Mouse (Mus musculus): Measurements from ENCODE around the gene Tor1a. TPM values are rescaled to one million over a fixed set of nuclear protein-coding genes. Genes with fewer than 3 reads are reported as not detected.
"Not testable (repeated sequence)": the region's sequence is repeated elsewhere in the genome, so short reads cannot be mapped to it uniquely, and the experiment has no call there.

Gene Tor1a
- polyA plus RNA-seq, 1 experiment from 2014 or later = 85.4 TPM

DNA sequence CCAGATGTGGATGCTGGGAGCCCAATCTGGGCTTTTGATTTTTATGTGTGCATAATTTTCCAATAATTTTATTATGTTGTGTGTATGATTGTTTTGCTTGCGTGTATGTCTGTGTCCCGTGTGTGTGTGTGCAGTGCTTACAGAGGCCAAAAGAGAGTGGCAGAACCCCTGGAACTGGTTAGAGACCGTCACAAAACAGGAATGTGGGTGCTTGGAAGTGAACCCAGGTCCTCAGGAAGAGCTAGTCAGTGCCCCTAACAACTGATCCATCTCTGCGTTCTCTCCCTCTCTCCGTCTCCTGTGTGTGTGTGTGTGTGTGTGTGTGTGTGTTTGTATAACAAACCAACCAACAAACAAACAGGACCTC lies 15.3 kb downstream of the Tor1a start:
- WGBS = 35% methylated on average over 5 of the region's 5 CpGs
- H3K4me2 ChIP-seq = peak overlapping the region; percentile 90
- H3K4me3 ChIP-seq (replicated peaks) = peak overlapping the region; percentile 93
- H3K36me3 ChIP-seq (replicated peaks) = peaks cover 30% of the 10 kb centered on the region
- H3K9me3 ChIP-seq = no peaks in the 10 kb centered on the region
- H3K27ac ChIP-seq = peak overlapping the region; percentile 91
- ATAC-seq (ENCODE audit: low FRiP score) = no peak; the same call in 1 of the 2 replicates
- H3K27me3 ChIP-seq = no peaks in the 10 kb centered on the region; the same call in none of the 2 replicates
- H3K9ac ChIP-seq = peak overlapping the region; percentile 22; the same call in 1 of the 2 replicates
- H3K4me1 ChIP-seq = peaks cover 29% of the 10 kb centered on the region

GRCm38 (mm10) chr2:30942603-30943011 lies 25.1 kb downstream of the Tor1a start:
- Histone ChIP-seq H3K27me3 (no peaks in the 10 kb centered on the region; the same call in 1 of the 2 replicates), H3K4me3 (replicated peaks) (peak overlapping the region; percentile 22; the same call in 1 of the 2 replicates), H3K4me1 (peaks cover 2% of the 10 kb centered on the region; the same call in 1 of the 2 replicates), H3K36me3 (replicated peaks) (no peaks in the 10 kb centered on the region), H3K4me2 (peak overlapping the region; percentile 42), H3K9ac (no peak overlapping the region), H3K9me3 (no peaks in the 10 kb centered on the region), H3K27ac (no peak overlapping the region)
- WGBS = 28% methylated on average over 16 of the region's 16 CpGs
- ATAC-seq (ENCODE audit: low FRiP score) = no peak

DNA sequence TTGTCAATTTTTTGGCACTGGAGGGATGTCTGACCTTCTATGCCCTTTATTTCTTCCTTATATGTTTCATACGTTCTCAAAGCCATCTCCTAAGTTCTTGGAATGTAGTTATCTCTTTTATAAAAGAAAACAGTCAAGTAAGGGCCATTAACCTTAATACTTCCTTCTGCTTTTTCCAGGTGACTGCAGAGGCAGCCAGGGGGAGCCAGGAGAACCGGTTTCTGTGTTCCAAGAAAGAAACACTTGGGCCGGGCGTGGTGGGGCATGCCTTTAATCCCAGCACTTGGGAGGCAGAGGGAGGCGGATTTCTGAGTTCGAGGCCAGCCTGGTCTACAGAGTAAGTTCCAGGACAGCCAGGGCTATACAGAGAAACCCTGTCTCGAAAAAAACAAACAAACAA lies 25.6 kb downstream of the Tor1a start:
- not testable (repeated sequence) for H3K27me3 ChIP-seq; H3K9me3 ChIP-seq; H3K36me3 ChIP-seq (replicated peaks); ATAC-seq (ENCODE audit: low FRiP score); H3K4me3 ChIP-seq (replicated peaks); H3K4me1 ChIP-seq; H3K9ac ChIP-seq; H3K4me2 ChIP-seq; H3K27ac ChIP-seq
- 39% methylated on average over 7 of the region's 7 CpGs for WGBS

- H3K4me1 ChIP-seq = peaks cover 2% of the 10 kb centered on the region; the same call in 1 of the 2 replicates
These were observed 26.1 kb downstream of the Tor1a start for GRCm38 (mm10) chr2:30941586-30941985.

DNA sequence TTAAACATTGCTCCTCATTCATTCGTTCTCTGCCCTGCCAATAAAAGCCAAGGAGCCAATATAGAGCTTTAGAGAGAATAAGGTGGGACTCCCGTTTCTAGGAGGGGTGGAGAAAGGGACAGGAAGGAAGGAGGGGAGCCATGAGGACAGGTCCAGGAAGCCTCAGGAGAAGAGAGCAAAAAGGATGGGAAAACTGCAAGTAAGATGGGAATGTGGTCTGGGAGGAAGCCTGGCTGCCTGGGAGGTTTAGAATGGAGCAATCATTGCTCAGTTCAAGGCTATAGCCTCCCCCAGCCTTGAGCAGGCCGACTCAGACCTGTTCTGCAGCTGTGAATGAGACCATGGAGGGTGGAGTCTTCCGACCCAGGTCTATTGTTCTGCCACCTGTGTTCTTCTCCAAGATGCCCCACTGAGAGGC lies 29.1 kb downstream of the Tor1a start:
- peaks cover 2% of the 10 kb centered on the region; the same call in 1 of the 2 replicates for H3K4me1 ChIP-seq
- WGBS = 59% methylated on average over 4 of the region's 4 CpGs
- no peak overlapping the region for H3K4me3 ChIP-seq (replicated peaks)

More at GRCm38 (mm10) chr2:30941586-30941985, 26.1 kb downstream of the Tor1a start:
- 84% methylated on average over 5 of the region's 5 CpGs for WGBS
- no peak overlapping the region for H3K4me3 ChIP-seq (replicated peaks)
- H3K4me2 ChIP-seq = no peak overlapping the region
- ATAC-seq (ENCODE audit: low FRiP score) = no peak
- no peaks in the 10 kb centered on the region for H3K9me3 ChIP-seq
- no peaks in the 10 kb centered on the region for H3K36me3 ChIP-seq (replicated peaks)
- H3K27ac ChIP-seq = no peak overlapping the region
- no peak overlapping the region for H3K9ac ChIP-seq
- H3K27me3 ChIP-seq = no peaks in the 10 kb centered on the region

DNA sequence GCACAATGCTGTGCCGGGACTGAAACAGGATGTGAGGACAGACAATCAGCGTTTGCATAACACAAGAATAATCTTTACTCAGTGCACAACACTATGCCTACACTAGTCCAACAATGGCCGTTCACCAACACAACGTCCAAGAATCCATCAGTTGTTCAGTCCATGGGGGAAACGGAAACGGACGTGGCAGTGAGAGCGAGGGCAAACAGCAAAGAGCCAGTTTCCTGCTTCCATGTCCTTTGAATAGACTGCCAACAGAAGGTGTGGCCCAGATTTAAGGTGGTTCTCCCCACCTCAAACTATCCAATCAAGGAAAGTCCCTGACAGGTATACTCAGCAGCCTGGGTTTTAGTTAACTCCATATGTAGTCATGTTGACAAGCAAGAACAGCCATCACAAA lies 30.0 kb downstream of the Tor1a start:
- ATAC-seq (ENCODE audit: low FRiP score) = no peak
- WGBS = 85% methylated on average over 8 of the region's 8 CpGs
- Histone ChIP-seq H3K9me3 (no peaks in the 10 kb centered on the region), H3K36me3 (replicated peaks) (no peaks in the 10 kb centered on the region), H3K4me2 (no peak overlapping the region), H3K4me1 (peaks cover 2% of the 10 kb centered on the region; the same call in 1 of the 2 replicates), H3K4me3 (replicated peaks) (no peak overlapping the region), H3K27ac (no peak overlapping the region), H3K27me3 (no peaks in the 10 kb centered on the region; the same call in 1 of the 2 replicates), H3K9ac (no peak overlapping the region)

More for the DNA sequence above, 29.1 kb downstream of the Tor1a start:
- H3K27ac ChIP-seq = no peak overlapping the region
- no peaks in the 10 kb centered on the region for H3K9me3 ChIP-seq
- ATAC-seq (ENCODE audit: low FRiP score) = no peak
- no peak overlapping the region for H3K4me2 ChIP-seq
- no peak overlapping the region for H3K9ac ChIP-seq
- H3K27me3 ChIP-seq = no peaks in the 10 kb centered on the region; the same call in 1 of the 2 replicates
- H3K36me3 ChIP-seq (replicated peaks) = no peaks in the 10 kb centered on the region

DNA sequence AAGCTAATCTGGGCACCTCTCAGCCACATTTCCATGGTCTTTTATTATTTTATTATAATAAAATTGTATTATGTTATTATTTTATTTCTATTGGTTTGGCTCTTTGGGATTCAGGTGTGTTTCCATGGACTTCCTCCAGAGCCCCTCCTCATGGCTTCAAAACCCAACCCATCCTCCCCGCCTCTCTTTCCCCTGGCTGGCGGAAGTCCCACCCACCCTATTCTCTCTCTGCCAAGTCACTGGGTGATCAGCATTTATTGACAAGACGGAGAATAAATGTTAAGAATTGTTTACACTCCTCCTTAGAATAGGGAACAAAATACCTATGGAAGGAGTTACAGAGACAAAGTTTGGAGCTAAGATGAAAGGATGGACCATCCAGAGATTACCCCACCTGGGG lies 30.9 kb downstream of the Tor1a start:
- no peaks in the 10 kb centered on the region for H3K36me3 ChIP-seq (replicated peaks)
- no peak overlapping the region for H3K4me3 ChIP-seq (replicated peaks)
- 83% methylated on average over 3 of the region's 3 CpGs for WGBS
- H3K27ac ChIP-seq = no peak overlapping the region
- no peaks in the 10 kb centered on the region for H3K4me1 ChIP-seq
- H3K9me3 ChIP-seq = no peaks in the 10 kb centered on the region
- H3K4me2 ChIP-seq = no peak overlapping the region
- no peaks in the 10 kb centered on the region; the same call in 1 of the 2 replicates for H3K27me3 ChIP-seq
- no peak overlapping the region for H3K9ac ChIP-seq
- no peak for ATAC-seq (ENCODE audit: low FRiP score)

- WGBS = 22% methylated on average over 7 of the region's 7 CpGs
- no peak for ATAC-seq (ENCODE audit: low FRiP score)
These were observed 33.7 kb downstream of the Tor1a start for GRCm38 (mm10) chr2:30933917-30934450.

DNA sequence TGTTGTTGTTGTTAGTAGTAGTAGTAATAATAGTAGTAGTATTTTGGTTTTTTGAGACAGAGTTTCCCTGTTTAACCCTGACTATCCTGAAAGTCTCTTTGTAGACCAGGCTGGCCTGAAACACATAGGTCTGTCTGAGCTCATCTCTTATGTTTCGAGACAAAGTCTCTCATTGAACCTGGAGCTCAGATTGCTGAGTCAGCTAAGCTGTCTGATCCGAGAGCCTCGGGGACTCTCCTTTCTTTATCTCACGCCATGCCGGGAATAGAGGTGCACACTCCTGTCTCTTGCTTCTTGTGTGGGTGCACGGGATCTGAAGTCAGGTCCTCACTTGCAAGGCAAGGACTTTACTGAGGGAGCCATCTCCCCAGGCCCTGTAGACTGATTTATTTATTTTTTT lies 34.7 kb downstream of the Tor1a start:
- Histone ChIP-seq H3K27me3 (no peaks in the 10 kb centered on the region; the same call in 1 of the 2 replicates), H3K4me2 (no peak overlapping the region), H3K9me3 (no peaks in the 10 kb centered on the region), H3K27ac (no peak overlapping the region), H3K4me3 (replicated peaks) (no peak overlapping the region), H3K9ac (no peak overlapping the region), H3K4me1 (peaks cover 10% of the 10 kb centered on the region), H3K36me3 (replicated peaks) (no peaks in the 10 kb centered on the region)
- ATAC-seq (ENCODE audit: low FRiP score) = no peak
- WGBS = 74% methylated on average over 6 of the region's 6 CpGs

More at GRCm38 (mm10) chr2:30933917-30934450, 33.7 kb downstream of the Tor1a start:
- Histone ChIP-seq H3K27ac (no peak overlapping the region), H3K4me3 (replicated peaks) (no peak overlapping the region), H3K36me3 (replicated peaks) (no peaks in the 10 kb centered on the region), H3K4me2 (no peak overlapping the region), H3K9ac (no peak overlapping the region), H3K27me3 (no peaks in the 10 kb centered on the region; the same call in 1 of the 2 replicates), H3K4me1 (peaks cover 10% of the 10 kb centered on the region), H3K9me3 (no peaks in the 10 kb centered on the region)

DNA sequence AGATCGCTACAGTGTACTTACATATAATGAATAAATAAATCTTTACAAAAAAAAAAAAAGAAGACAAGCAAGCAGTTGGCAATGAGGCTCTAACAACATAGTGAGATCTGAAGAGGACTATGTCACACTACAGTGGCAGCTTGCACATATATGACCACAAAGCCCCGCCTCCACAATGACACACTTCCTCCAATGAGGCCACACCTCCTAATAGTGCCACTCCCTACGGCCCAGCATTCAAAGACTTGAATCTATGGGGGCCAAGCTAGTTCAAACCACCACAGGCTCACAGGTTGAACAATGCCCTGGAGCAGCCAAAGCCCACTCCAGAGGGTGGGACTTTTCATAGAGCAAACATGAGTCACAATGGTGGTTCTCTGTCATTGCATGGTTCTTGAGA lies 35.8 kb downstream of the Tor1a start:
- H3K9ac ChIP-seq = no peak overlapping the region
- no peaks in the 10 kb centered on the region for H3K36me3 ChIP-seq (replicated peaks)
- H3K27me3 ChIP-seq = no peaks in the 10 kb centered on the region; the same call in 1 of the 2 replicates
- no peak for ATAC-seq (ENCODE audit: low FRiP score)
- H3K4me3 ChIP-seq (replicated peaks) = no peak overlapping the region
- no peak overlapping the region for H3K4me2 ChIP-seq
- peaks cover 10% of the 10 kb centered on the region for H3K4me1 ChIP-seq
- 79% methylated on average over 3 of the region's 3 CpGs for WGBS
- no peak overlapping the region for H3K27ac ChIP-seq
- H3K9me3 ChIP-seq = no peaks in the 10 kb centered on the region

GRCm38 (mm10) chr2:30930846-30931245 lies 36.9 kb downstream of the Tor1a start:
- H3K27me3 ChIP-seq; H3K9me3 ChIP-seq; H3K4me3 ChIP-seq (replicated peaks); H3K9ac ChIP-seq; H3K4me1 ChIP-seq; ATAC-seq (ENCODE audit: low FRiP score); H3K27ac ChIP-seq; H3K4me2 ChIP-seq; H3K36me3 ChIP-seq (replicated peaks): not testable (repeated sequence)
- 72% methylated on average over 2 of the region's 2 CpGs for WGBS

DNA sequence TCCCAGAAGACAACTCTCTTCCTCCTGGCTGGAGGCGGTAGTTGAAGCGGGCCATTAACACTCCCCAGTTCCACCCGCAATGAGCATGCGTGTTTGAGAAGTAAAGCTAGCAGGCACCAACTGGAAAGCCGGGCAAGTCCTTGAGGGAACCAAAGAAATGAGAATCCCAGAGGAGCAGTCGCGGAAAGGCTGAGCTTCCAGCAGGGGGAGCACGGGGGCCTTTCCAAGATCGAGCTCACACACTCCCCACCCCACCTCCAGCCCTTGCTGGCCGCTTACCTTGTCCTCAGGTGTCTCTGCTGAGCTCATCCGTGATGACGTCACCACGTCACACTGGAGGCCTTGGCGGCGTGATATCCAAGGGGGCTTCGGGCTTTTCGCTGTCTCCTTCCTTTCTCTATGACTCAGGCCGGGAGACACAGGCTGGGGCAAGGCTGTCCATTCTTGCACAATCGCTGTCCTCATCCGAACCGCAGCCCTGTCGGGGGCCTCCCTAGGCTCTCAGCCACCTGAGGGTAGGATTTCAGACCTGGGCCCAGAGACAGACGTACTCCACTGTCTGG lies 38.2 kb downstream of the Tor1a start, which contains the start of gene Ptges:
Gene Ptges (minus strand): TSS at position 381 of the 563 bp plus-strand sequence.
- peaks cover 10% of the 10 kb centered on the region for H3K4me1 ChIP-seq
- peak within 1 kb of the TSS; percentile 50 for H3K9ac ChIP-seq
- H3K4me2 ChIP-seq = peak within 1 kb of the TSS; percentile 60
- peak within 1 kb of the TSS; percentile 25 for H3K4me3 ChIP-seq (replicated peaks)
- no peaks in the 10 kb centered on the region; the same call in 1 of the 2 replicates for H3K27me3 ChIP-seq
- peak; percentile 62; the same call in 1 of the 2 replicates for ATAC-seq (ENCODE audit: low FRiP score)
- H3K27ac ChIP-seq = no peak within 1 kb of the TSS
- no peaks in the 10 kb centered on the region for H3K9me3 ChIP-seq
- H3K36me3 ChIP-seq (replicated peaks) = no peaks in the 10 kb centered on the region
- 1% methylated on average over 23 of the region's 23 CpGs for WGBS
